Mouse (Mus musculus): Measurements from ENCODE around the gene Olfr67.
"Not testable (repeated sequence)": the region's sequence is repeated elsewhere in the genome, so short reads cannot be mapped to it uniquely, and the experiment has no call there.

Olfr67 gene

GRCm38 (mm10) chr7:103777652-103778051 is 14.0 kb downstream of the Olfr67 start:
- not testable (repeated sequence) for DNase-seq (ENCODE audit: extremely low read depth, insufficient read length, low spot score)

- DNase-seq (ENCODE audit: extremely low read depth, insufficient read length, low spot score): no peak
These were observed 20.1 kb downstream of the Olfr67 start, which contains the start of gene Olfr69 for GRCm38 (mm10) chr7:103771494-103771893. Gene Olfr69 (minus strand): TSS chr7:103771594.

GRCm38 (mm10) chr7:103767687-103768086 is 23.9 kb downstream of the Olfr67 start:
- DNase-seq (ENCODE audit: extremely low read depth, insufficient read length, low spot score): not testable (repeated sequence)

- not testable (repeated sequence) for DNase-seq (ENCODE audit: extremely low read depth, insufficient read length, low spot score)
These were observed 29.4 kb downstream of the Olfr67 start for GRCm38 (mm10) chr7:103762212-103762611.

- DNase-seq (ENCODE audit: extremely low read depth, insufficient read length, low spot score): no peak
These were observed 34.4 kb downstream of the Olfr67 start, which contains the start of gene Olfr630 for GRCm38 (mm10) chr7:103757233-103757632. Gene Olfr630 (minus strand): TSS chr7:103757333.

GRCm38 (mm10) chr7:103744843-103745242 is 46.8 kb downstream of the Olfr67 start, which contains the start of gene Olfr629:
Gene Olfr629 (minus strand): TSS chr7:103744943.
- DNase-seq (ENCODE audit: extremely low read depth, insufficient read length, low spot score): no peak
